Mouse (Mus musculus): ENCODE results near the gene Gkap1. TPM values are rescaled to one million over a fixed set of nuclear protein-coding genes. Genes with fewer than 3 reads are reported as not detected.

The Gkap1 gene
- total RNA-seq, 2 experiments from 2014 or later, result 17.4 to 18.2 TPM

DNA sequence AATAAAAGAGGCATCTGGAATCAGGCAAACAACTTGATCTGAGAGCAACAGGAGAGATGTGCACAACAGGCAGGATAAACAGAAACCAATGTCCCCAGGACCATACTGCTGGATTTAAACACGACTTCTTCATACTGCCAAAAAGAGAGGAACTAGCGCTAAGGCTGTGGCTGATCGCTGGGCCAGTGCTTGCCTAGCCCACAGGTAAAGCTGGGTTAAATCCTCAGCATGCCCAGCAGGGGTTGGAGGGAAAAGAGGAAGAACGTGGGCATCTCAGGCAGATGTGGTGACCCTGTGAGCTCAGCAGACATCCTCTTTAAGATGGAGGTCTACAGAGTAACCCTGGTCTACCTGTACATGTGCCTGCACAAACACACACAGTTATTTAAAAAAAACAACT is 70.5 kb downstream of the Gkap1 start:
- DNase-seq (ENCODE audit: low spot score in 2 of 2), result no peak

GRCm38 (mm10) chr13:58204202-58204601 is 71.3 kb downstream of the Gkap1 start:
- no peak for DNase-seq (ENCODE audit: low spot score in 2 of 2)

DNA sequence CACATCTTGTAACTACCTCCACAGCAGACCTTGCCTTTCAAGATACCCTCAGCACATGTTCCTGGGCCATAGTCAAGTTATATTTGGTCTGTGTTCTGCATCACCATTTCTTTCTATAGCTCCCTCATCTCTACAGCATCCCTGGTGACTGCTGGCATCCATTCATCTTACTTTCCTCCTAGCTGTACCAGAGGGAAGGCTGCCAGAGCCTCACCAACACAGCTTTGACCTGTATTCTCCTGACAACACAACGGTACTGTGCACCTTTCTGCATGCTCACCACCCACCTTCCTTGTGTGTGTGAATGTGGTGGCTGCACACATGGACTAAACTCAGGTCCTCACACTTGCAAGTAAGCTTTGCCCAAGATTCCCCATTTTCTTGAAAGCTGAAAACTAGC is 72.6 kb downstream of the Gkap1 start:
- peak; percentile 26 to 48 for DNase-seq (ENCODE audit: low spot score in 2 of 2)

- no peak for DNase-seq (ENCODE audit: low spot score in 2 of 2)
These were observed 73.6 kb downstream of the Gkap1 start for GRCm38 (mm10) chr13:58201908-58202307.

- no peak for DNase-seq (ENCODE audit: low spot score in 2 of 2)
These were observed 74.2 kb downstream of the Gkap1 start for GRCm38 (mm10) chr13:58201343-58201742.

- no peak for DNase-seq (ENCODE audit: low spot score in 2 of 2)
These were observed 77.4 kb downstream of the Gkap1 start for GRCm38 (mm10) chr13:58197981-58198640.

GRCm38 (mm10) chr13:58197211-58197610 is 78.3 kb downstream of the Gkap1 start:
- no peak for DNase-seq (ENCODE audit: low spot score in 2 of 2)

DNA sequence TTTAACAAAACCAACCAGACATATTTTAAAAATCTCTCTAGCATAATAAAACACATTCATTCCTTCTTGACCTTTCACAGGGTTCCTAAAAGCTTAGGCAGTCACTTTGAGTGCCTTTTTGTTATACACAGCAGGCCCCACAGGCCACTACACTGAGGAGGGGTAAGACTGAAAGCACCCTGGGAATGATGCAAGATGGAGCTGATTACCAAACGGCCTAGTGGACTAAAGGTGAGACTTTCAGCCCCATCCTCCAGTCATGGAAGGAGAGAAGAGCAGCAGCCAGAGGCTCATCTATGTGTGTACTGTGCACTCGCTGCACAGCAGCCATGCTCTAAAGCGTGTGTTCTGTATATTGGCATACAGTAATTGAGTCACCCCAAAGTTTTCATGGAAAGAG is 80.6 kb downstream of the Gkap1 start:
- no peak for DNase-seq (ENCODE audit: low spot score in 2 of 2)

- DNase-seq (ENCODE audit: low spot score in 2 of 2), result no peak
These were observed 82.3 kb downstream of the Gkap1 start for GRCm38 (mm10) chr13:58193221-58193620.

GRCm38 (mm10) chr13:58192146-58192545 is 83.4 kb downstream of the Gkap1 start:
- DNase-seq (ENCODE audit: low spot score in 2 of 2), result no peak

DNA sequence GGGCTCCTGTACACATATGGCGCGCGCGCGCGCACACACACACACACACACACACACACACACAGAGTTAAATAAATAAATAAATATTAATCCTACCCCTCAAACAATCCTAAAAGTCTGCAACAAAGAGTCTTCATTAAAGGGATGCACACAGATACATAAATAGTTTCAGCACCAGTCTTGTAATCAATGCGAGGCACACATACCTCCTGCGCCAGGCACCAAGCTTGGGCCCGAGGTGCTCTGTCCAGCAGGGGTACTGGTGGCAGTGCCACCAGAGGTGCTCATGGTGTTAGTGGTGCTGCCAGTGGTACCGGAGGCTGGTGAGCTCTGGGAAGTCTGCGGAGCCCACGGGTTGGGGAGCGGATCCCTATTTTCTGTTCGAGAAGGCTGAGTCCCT is 84.0 kb downstream of the Gkap1 start:
- no peak for DNase-seq (ENCODE audit: low spot score in 2 of 2)

- DNase-seq (ENCODE audit: low spot score in 2 of 2), result peak; percentile 17 to 49
These were observed 86.0 kb downstream of the Gkap1 start for GRCm38 (mm10) chr13:58189473-58189872.

DNA sequence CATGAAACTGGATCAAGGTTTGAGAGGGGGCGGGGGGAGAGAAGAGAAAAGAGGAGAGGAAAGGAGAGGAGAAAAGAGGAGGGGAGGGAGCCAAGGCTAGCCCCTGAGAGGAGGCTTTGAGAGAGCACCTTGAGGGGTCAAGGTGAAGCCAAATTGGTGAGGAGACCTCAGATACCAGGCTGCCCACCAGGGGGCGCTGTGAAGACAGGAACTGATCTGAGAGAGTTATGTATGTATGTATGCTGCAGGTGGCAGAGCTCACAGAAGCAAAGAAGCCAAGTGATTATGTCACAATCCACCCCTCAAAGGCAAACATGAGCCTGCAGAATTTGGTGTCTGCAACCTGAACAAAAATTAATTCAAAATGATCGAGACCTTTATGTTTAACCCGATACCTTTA is 87.1 kb downstream of the Gkap1 start:
- peak; percentile 86 to 87 for DNase-seq (ENCODE audit: low spot score in 2 of 2)

GRCm38 (mm10) chr13:58187751-58188150 is 87.7 kb downstream of the Gkap1 start:
- DNase-seq (ENCODE audit: low spot score in 2 of 2), result no peak

GRCm38 (mm10) chr13:58186281-58186680 is 89.2 kb downstream of the Gkap1 start:
- DNase-seq (ENCODE audit: low spot score in 2 of 2), result peak; percentile 29 to 34

GRCm38 (mm10) chr13:58184111-58184510 is 91.4 kb downstream of the Gkap1 start:
- no peak for DNase-seq (ENCODE audit: low spot score in 2 of 2)

Small RNA genes lying within 50 kb of the gene (microRNA-seq; reads per million reads assigned to microRNA genes)
- gene Mir6369, result 0 reads per million in 2 experiments

Other genes starting within 250 kb of the Gkap1 start
- gene Klhl3, start 162.1 kb downstream of the Gkap1 start, total RNA-seq (2021), result 10 to 100 TPM; 30.1 to 33.9 TPM
- 100 to 1,000 TPM; 125 to 127 TPM for gene Hnrnpa0, start 147.1 kb downstream of the Gkap1 start, total RNA-seq (2021)
- gene Idnk, start 118.0 kb downstream of the Gkap1 start, total RNA-seq (2021), result 10 to 100 TPM; 29.6 to 33.2 TPM
- 100 to 1,000 TPM; 155 to 162 TPM for gene Ubqln1, start 60.0 kb downstream of the Gkap1 start, total RNA-seq (2021)
- gene Kif27, start 83.4 kb upstream of the Gkap1 start, total RNA-seq (2021), result 1 to 10 TPM; 3.6 to 3.8 TPM
- gene 2210016F16Rik, start 109.5 kb upstream of the Gkap1 start, total RNA-seq (2021), result 1 to 10 TPM; 7.8 to 8.0 TPM
- gene Rmi1, start 126.5 kb upstream of the Gkap1 start, total RNA-seq (2021), result 10 to 100 TPM; 12.8 to 15.5 TPM
- gene Hnrnpk, start 127.6 kb upstream of the Gkap1 start, total RNA-seq (2021), result 100 to 1,000 TPM; 599 to 626 TPM

Measured in left cerebral cortex, adult 18-20 months (tissue).